Mouse (Mus musculus): ENCODE measurements around the gene Bri3. TPM values are rescaled to one million over a fixed set of nuclear protein-coding genes. Genes with fewer than 3 reads are reported as not detected.
A peak's percentile ranks its signal among the peaks of the same experiment; 100 is the strongest.
"Not testable (repeated sequence)": the region's sequence is repeated elsewhere in the genome, so short reads cannot be mapped to it uniquely, and the experiment has no call there.

Gene Bri3
- polyA plus RNA-seq, 2 experiments, result 90.6 to 119 TPM

DNA sequence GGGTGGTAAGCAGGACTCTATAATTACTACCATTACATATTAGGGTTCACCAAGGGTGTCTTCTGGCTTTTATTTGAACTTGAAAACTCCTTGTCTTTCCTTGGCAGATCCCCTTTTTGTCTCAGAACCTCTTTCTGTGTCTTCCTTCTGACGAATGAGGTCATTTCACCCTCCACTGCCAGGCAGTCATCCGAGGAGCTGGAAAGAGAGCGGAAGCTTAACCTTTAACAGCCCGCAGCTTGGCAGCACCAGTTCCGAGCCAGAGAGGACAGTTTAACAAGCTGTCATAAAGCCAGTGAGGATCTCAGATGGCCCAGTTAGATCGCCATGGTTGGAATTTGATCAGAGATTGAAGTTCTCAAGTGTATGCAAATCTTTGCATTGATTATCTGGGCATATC, 116.1 kb downstream of the Bri3 start:
- Histone ChIP-seq H3K36me3 (ENCODE audit: control insufficient read depth, insufficient read depth, low read length) (no peaks in the 10 kb centered on the region), H3K9ac (ENCODE audit: low read depth, low read length, severe bottlenecking) (no peak overlapping the region), H3K4me2 (replicated peaks; ENCODE audit: low read depth, low read length, severe bottlenecking) (no peak overlapping the region), H3K4me3 (replicated peaks; ENCODE audit: low read length) (no peak overlapping the region), H3K9me3 (ENCODE audit: control insufficient read depth, low read length) (no peaks in the 10 kb centered on the region), H3K4me1 (ENCODE audit: control insufficient read depth, insufficient read depth, low read length) (0 out of 2 replicates have a peak, but pooled peaks cover 7% of the 10 kb centered on the region), H3K27me3 (ENCODE audit: control insufficient read depth, insufficient read depth, low read length) (no peaks in the 10 kb centered on the region), H3K27ac (replicated peaks; ENCODE audit: low read depth, low read length) (no peak overlapping the region)
- DNase-seq (ENCODE audit: low spot score) (no peak), ATAC-seq (ENCODE audit: low FRiP score, low read depth) (no peak)
- 43% methylated on average over 6 of the region's 6 CpGs for WGBS
- no peak for TF ChIP-seq POLR2A (IDR thresholded peaks at IDR 0.05; ENCODE audit: borderline replicate concordance, extremely low read depth, insufficient read depth, insufficient read length)

DNA sequence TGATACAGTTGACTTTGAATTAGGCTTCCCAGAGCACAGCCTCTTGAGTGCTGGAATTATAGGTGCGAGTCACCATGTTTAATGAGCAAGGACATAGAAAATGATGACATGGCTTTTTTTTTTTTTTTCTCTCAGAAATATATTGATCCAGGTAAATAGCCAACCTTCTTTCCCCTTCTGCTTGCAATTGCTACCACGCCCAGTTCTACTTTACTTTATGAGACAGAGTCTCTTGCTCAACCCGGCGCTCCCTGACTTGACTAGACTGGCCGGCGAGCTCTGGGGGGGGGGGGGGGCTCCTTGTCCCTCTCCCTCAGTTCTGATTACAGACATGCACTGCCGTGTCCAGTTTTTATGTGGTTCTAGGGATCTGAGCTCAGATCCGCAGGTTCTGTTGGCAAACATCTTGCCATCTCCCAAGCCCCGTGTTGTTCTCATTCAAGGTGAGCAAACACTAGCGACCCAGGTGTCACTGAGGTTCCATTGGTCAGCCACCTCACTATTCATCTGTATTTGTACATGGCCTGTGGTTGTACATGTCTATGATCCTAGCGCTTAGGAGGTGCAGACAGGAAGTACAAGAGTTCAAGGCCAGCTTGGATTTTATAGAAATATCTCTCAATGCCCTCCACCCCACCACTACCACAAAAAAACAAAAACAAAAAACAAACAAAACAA, 120.6 kb downstream of the Bri3 start:
- no peaks in the 10 kb centered on the region for H3K27me3 ChIP-seq (ENCODE audit: control insufficient read depth, insufficient read depth, low read length)
- H3K4me3 ChIP-seq (replicated peaks; ENCODE audit: low read length), result no peak overlapping the region
- no peak overlapping the region for H3K9ac ChIP-seq (ENCODE audit: low read depth, low read length, severe bottlenecking)
- H3K9me3 ChIP-seq (ENCODE audit: control insufficient read depth, low read length), result no peaks in the 10 kb centered on the region
- ATAC-seq (ENCODE audit: low FRiP score, low read depth), result no peak
- no peak overlapping the region for H3K27ac ChIP-seq (replicated peaks; ENCODE audit: low read depth, low read length)
- no peak for DNase-seq (ENCODE audit: low spot score)
- no peak for TF ChIP-seq POLR2A (IDR thresholded peaks at IDR 0.05; ENCODE audit: borderline replicate concordance, extremely low read depth, insufficient read depth, insufficient read length)
- WGBS, result 93% methylated on average over 11 of the region's 11 CpGs
- H3K36me3 ChIP-seq (ENCODE audit: control insufficient read depth, insufficient read depth, low read length), result no peaks in the 10 kb centered on the region
- no peaks in the 10 kb centered on the region for H3K4me1 ChIP-seq (ENCODE audit: control insufficient read depth, insufficient read depth, low read length)
- H3K4me2 ChIP-seq (replicated peaks; ENCODE audit: low read depth, low read length, severe bottlenecking), result no peak overlapping the region

DNA sequence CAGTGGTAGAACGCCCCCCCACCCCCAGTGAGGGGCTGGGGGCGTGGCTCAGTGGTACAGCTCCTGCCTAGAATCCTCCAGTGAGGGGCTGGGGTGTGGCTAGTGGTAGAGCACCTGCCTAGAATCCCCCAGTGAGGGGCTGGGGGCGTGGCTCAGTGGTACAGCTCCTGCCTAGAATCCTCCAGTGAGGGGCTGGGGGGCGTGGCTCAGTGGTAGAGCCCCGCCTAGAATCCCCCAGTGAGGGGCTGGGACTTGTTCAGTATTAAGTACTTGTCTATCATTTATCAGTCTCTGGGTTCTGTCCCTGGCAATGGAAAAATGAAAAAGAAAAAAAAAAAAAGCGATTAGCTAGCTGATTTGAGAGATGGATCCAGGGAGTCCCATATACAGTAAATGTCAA, 122.3 kb downstream of the Bri3 start:
- not testable (repeated sequence) for H3K9me3 ChIP-seq (ENCODE audit: control insufficient read depth, low read length); ATAC-seq (ENCODE audit: low FRiP score, low read depth); H3K9ac ChIP-seq (ENCODE audit: low read depth, low read length, severe bottlenecking); H3K27me3 ChIP-seq (ENCODE audit: control insufficient read depth, insufficient read depth, low read length); H3K36me3 ChIP-seq (ENCODE audit: control insufficient read depth, insufficient read depth, low read length); H3K27ac ChIP-seq (replicated peaks; ENCODE audit: low read depth, low read length); H3K4me1 ChIP-seq (ENCODE audit: control insufficient read depth, insufficient read depth, low read length); H3K4me3 ChIP-seq (replicated peaks; ENCODE audit: low read length); H3K4me2 ChIP-seq (replicated peaks; ENCODE audit: low read depth, low read length, severe bottlenecking); DNase-seq (ENCODE audit: low spot score)
- WGBS, result 85% methylated on average over 6 of the region's 6 CpGs

DNA sequence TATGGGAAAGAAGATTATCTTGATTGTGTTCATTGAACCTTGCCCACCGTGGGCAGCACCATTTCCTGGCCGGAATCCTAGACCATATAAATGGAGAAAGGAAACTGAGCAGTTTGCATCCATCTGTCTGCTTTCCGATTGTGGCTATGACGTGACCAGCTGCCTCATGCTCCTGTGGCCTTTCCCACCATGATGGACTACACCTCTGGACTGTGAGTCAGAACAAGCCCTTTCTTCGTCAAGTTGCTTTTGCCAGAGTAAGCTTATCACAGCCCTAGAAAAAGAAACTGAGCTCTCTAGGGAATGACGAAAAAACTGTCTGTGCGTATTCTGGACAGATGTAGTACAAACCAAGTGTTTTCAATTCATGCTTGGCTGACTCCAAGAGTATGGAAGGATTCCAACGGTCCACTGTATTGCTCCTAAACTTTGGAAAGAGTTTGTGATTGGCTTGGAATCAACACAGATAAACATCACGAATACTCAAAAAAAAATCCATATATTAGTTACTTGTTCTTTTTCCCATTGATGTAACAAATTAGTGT, 124.5 kb downstream of the Bri3 start:
- H3K27ac ChIP-seq (replicated peaks; ENCODE audit: low read depth, low read length), result no peak overlapping the region
- no peak overlapping the region for H3K9ac ChIP-seq (ENCODE audit: low read depth, low read length, severe bottlenecking)
- TF ChIP-seq POLR2A (IDR thresholded peaks at IDR 0.05; ENCODE audit: borderline replicate concordance, extremely low read depth, insufficient read depth, insufficient read length), result no peak
- no peaks in the 10 kb centered on the region for H3K9me3 ChIP-seq (ENCODE audit: control insufficient read depth, low read length)
- H3K27me3 ChIP-seq (ENCODE audit: control insufficient read depth, insufficient read depth, low read length), result no peaks in the 10 kb centered on the region
- no peak overlapping the region for H3K4me3 ChIP-seq (replicated peaks; ENCODE audit: low read length)
- no peaks in the 10 kb centered on the region for H3K36me3 ChIP-seq (ENCODE audit: control insufficient read depth, insufficient read depth, low read length)
- DNase-seq (ENCODE audit: low spot score) (peak; percentile 82), ATAC-seq (ENCODE audit: low FRiP score, low read depth) (no peak)
- no peaks in the 10 kb centered on the region for H3K4me1 ChIP-seq (ENCODE audit: control insufficient read depth, insufficient read depth, low read length)
- H3K4me2 ChIP-seq (replicated peaks; ENCODE audit: low read depth, low read length, severe bottlenecking), result no peak overlapping the region
- 78% methylated on average over 9 of the region's 9 CpGs for WGBS

DNA sequence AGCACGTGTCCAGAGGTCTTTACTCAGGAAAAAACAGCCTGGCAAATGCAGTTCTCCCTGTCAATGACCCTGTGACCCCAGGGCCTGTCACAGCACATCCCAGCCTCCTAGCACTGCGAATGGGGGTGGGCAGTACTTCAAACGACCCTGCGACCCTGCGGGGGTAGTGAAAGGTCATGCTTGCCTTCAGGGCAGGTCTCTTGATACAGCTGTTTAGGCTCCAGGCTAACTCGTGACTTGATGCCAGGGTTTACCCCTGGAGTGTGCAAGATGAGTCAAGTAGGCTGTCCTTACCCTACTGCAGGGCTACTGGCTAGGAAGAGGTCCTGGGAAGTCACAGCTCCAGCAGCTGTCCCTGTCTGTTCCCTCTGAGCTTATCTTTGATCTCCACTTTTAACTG, 126.7 kb downstream of the Bri3 start:
- H3K4me3 ChIP-seq (replicated peaks; ENCODE audit: low read length), result no peak overlapping the region

More for the DNA sequence above, 126.7 kb downstream of the Bri3 start:
- no peak for DNase-seq (ENCODE audit: low spot score)
- Histone ChIP-seq H3K4me1 (ENCODE audit: control insufficient read depth, insufficient read depth, low read length) (no peaks in the 10 kb centered on the region), H3K9ac (ENCODE audit: low read depth, low read length, severe bottlenecking) (no peak overlapping the region), H3K36me3 (ENCODE audit: control insufficient read depth, insufficient read depth, low read length) (no peaks in the 10 kb centered on the region), H3K27me3 (ENCODE audit: control insufficient read depth, insufficient read depth, low read length) (no peaks in the 10 kb centered on the region), H3K27ac (replicated peaks; ENCODE audit: low read depth, low read length) (no peak overlapping the region), H3K4me2 (replicated peaks; ENCODE audit: low read depth, low read length, severe bottlenecking) (no peak overlapping the region), H3K9me3 (ENCODE audit: control insufficient read depth, low read length) (no peaks in the 10 kb centered on the region)
- no peak for TF ChIP-seq POLR2A (IDR thresholded peaks at IDR 0.05; ENCODE audit: borderline replicate concordance, extremely low read depth, insufficient read depth, insufficient read length)
- peak; percentile 55; the same call in 1 of the 2 replicates for ATAC-seq (ENCODE audit: low FRiP score, low read depth)
- 5% methylated on average over 6 of the region's 6 CpGs for WGBS
